Mouse (Mus musculus) erythroblast, embryonic 14.5 days (primary cell): ENCODE data around the gene Sprr2k. TPM values are rescaled to one million over a fixed set of nuclear protein-coding genes. Genes with fewer than 3 reads are reported as not detected.
"Not testable (repeated sequence)": the region's sequence is repeated elsewhere in the genome, so short reads cannot be mapped to it uniquely, and the experiment has no call there.

Source experiments
- H3K27me3 ChIP-seq: 2 replicates; pipeline ENCODE4 v1.6.1; 2012; ENCODE audit warnings: inconsistent platforms; ENCODE audit not compliant: control insufficient read depth
- H3K36me3 ChIP-seq: 2 replicates; pipeline ENCODE4 v1.6.1; 2012; ENCODE audit warnings: mild to moderate bottlenecking, inconsistent platforms; ENCODE audit not compliant: control insufficient read depth
- H3K4me1 ChIP-seq: 2 replicates; pipeline ENCODE4 v1.6.1; 2012; ENCODE audit warnings: inconsistent platforms; ENCODE audit not compliant: control insufficient read depth
- H3K4me3 ChIP-seq: replicated peaks from 2 replicates; pipeline ENCODE3; 2012; ENCODE audit warnings: moderate library complexity, mild to moderate bottlenecking, inconsistent platforms
- H3K9me3 ChIP-seq: 2 replicates; pipeline ENCODE4 v1.6.1; 2012; ENCODE audit warnings: low read length, inconsistent platforms, mixed read lengths; ENCODE audit not compliant: control insufficient read depth
- GATA1 ChIP-seq: IDR thresholded peaks from 2 replicates; pipeline ENCODE4 v1.6.1; 2012; ENCODE audit warnings: low read length, inconsistent platforms, mixed read lengths
- TAL1 ChIP-seq: IDR thresholded peaks from 3 replicates; pipeline ENCODE4 v1.6.1; 2012; ENCODE audit warnings: low read length, inconsistent platforms, mixed read lengths
- polyA plus RNA-seq: library from polyadenylated mRNA; stranded (reverse); fragments of >175 nt; gene quantifications from 2 replicates; pipeline ENCODE4 v1.2.3, GENCODE M21; 2012

Gene Sprr2k
- polyA plus RNA-seq, 1 experiment: not detected

DNA sequence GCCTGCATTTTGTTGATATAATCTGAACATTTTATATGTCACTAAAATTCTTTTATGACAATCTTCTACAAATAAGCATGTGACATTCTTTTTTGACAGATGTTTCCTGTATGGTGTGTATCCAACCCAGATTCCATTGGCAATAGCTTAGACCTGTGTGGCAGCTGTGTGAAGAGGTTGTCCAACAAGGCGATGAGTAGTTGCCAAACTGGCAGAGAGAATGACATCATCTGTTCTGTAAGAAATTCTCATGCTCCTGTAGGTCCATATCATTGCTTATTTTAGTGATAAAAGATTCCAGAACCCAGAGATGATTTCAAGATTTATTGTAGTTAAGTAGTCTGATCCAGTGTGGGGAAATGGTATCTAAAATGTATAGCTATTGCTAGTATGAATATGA is 34.2 kb downstream of the Sprr2k start:
- Histone ChIP-seq H3K9me3 (no peaks in the 10 kb centered on the region), H3K4me1 (no peaks in the 10 kb centered on the region), H3K36me3 (no peaks in the 10 kb centered on the region), H3K27me3 (no peaks in the 10 kb centered on the region), H3K4me3 (no peak overlapping the region)
- TF ChIP-seq TAL1 (no peak), GATA1 (no peak)

DNA sequence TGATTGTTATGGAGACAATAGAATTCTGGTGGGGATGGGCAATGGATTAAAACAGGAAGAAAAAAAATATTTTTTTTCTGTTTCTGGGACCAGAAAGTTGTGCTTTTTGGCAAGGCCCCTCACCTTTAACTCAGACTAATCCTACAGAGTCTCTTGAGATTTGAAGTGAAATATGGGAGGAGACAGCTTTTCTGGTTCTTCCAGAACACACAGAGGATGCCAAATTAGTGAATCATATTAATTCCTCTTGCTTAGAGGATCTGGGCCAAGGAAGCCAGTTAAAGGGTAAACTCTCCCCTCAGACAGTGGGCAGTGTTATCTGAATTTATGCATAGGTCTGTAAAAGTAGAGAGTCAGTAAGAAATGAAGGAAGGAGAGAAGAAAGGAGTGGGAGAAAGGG is 35.0 kb downstream of the Sprr2k start:
- Histone ChIP-seq H3K9me3 (no peaks in the 10 kb centered on the region), H3K27me3 (no peaks in the 10 kb centered on the region), H3K36me3 (no peaks in the 10 kb centered on the region), H3K4me3 (no peak overlapping the region), H3K4me1 (no peaks in the 10 kb centered on the region)
- TF ChIP-seq TAL1 (no peak), GATA1 (no peak)

GRCm38 (mm10) chr3:92470111-92470510 is 37.7 kb downstream of the Sprr2k start:
- Histone ChIP-seq H3K4me1 (no peaks in the 10 kb centered on the region), H3K36me3 (no peaks in the 10 kb centered on the region), H3K27me3 (no peaks in the 10 kb centered on the region), H3K4me3 (no peak overlapping the region), H3K9me3 (no peaks in the 10 kb centered on the region)
- TF ChIP-seq TAL1 (no peak), GATA1 (no peak)

DNA sequence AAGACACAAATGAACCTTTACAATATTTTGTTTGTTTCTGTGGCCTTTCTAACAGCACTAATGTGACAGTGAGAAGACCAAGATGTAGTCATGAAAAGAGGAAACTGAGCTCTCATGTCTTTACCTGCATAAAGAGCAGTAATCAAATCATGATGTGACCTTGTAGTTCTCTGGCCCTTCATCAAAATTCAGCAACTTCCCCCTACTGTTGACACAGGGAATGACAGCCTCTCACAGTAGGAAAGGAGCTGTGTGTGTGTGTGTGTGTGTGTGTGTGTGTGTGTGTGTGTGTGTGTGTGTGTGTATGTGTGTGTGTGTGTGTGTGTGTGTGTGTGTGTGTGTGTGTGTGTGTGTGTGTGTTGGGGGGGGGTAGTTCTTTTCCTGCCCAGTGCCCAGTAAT is 48.9 kb downstream of the Sprr2k start:
- not testable (repeated sequence) for H3K27me3 ChIP-seq, H3K4me1 ChIP-seq, H3K4me3 ChIP-seq, H3K9me3 ChIP-seq, H3K36me3 ChIP-seq

Other genes starting within 250 kb of the Sprr2k start
- not detected in 2 replicates for gene Sprr2a1, start 216.8 kb upstream of the Sprr2k start, polyA plus RNA-seq
- gene Sprr2a2, start 216.7 kb upstream of the Sprr2k start, polyA plus RNA-seq: 0.01 and 0.02 TPM in 2 replicates
- not detected in 2 replicates for gene Sprr2a3, start 147.2 kb upstream of the Sprr2k start, polyA plus RNA-seq
- not detected in 2 replicates for gene Sprr2b, start 116.0 kb upstream of the Sprr2k start, polyA plus RNA-seq
- gene Sprr2d, start 93.4 kb upstream of the Sprr2k start, polyA plus RNA-seq: not detected in 2 replicates
- gene Sprr2e, start 80.4 kb upstream of the Sprr2k start, polyA plus RNA-seq: not detected in 2 replicates
- gene Sprr2f, start 67.4 kb upstream of the Sprr2k start, polyA plus RNA-seq: not detected in 2 replicates
- not detected in 2 replicates for gene Sprr2h, start 46.9 kb upstream of the Sprr2k start, polyA plus RNA-seq
- gene Sprr2i, start 24.6 kb upstream of the Sprr2k start, polyA plus RNA-seq: not detected in 2 replicates
- gene Sprr2j-ps, start 14.5 kb upstream of the Sprr2k start, polyA plus RNA-seq: not detected in 2 replicates
- gene Gm9774, start 3.2 kb upstream of the Sprr2k start, polyA plus RNA-seq: 2.0 and 2.3 TPM in 2 replicates
- not detected in 2 replicates for gene Sprr1b, start 6.2 kb downstream of the Sprr2k start, polyA plus RNA-seq
- gene Sprr3, start 26.1 kb downstream of the Sprr2k start, polyA plus RNA-seq: not detected in 2 replicates
- not detected in 2 replicates for gene Sprr1a, start 53.3 kb downstream of the Sprr2k start, polyA plus RNA-seq
- gene Sprr4, start 67.9 kb downstream of the Sprr2k start, polyA plus RNA-seq: not detected in 2 replicates
- gene 2310046K23Rik, start 101.9 kb downstream of the Sprr2k start, polyA plus RNA-seq: not detected in 2 replicates
- gene Ivl, start 141.2 kb downstream of the Sprr2k start, polyA plus RNA-seq: not detected in 2 replicates
- not detected in 2 replicates for gene Smcp, start 156.4 kb downstream of the Sprr2k start, polyA plus RNA-seq
- gene 2210017I01Rik, start 174.9 kb downstream of the Sprr2k start, polyA plus RNA-seq: not detected in 2 replicates
- gene Lce6a, start 189.1 kb downstream of the Sprr2k start, polyA plus RNA-seq: not detected in 2 replicates
- gene Lce1a1, start 215.7 kb downstream of the Sprr2k start, polyA plus RNA-seq: not detected in 2 replicates
- gene Lce1b, start 224.3 kb downstream of the Sprr2k start, polyA plus RNA-seq: not detected in 2 replicates
- not detected in 2 replicates for gene Lce1a2, start 237.7 kb downstream of the Sprr2k start, polyA plus RNA-seq
- not detected in 2 replicates for gene Lce1c, start 246.7 kb downstream of the Sprr2k start, polyA plus RNA-seq